Mouse (Mus musculus): ENCODE measurements around the gene Tcf7l2. TPM values are rescaled to one million over a fixed set of nuclear protein-coding genes. Genes with fewer than 3 reads are reported as not detected.

The Tcf7l2 gene
- polyA plus RNA-seq, 1 experiment from 2014 or later, result 180 TPM

DNA sequence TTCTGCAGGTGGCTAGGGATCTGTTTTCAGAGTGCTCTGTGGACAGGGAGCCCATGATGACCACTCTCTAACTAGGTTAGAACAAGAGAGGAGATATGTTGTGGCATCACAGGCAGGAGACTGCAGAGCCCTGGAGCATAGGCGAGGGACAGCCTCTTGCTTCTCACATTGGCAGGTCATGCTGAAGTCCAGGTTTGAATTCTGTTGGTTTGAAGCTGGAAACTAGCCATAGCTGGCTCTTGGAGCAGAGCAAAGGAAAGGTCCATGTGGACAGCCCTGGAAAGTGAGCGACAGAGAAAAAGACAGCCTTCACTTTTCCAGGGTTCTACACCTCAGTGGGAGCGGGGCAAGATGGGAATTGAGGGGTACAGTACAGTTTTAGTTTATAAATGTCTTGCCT lies 20.6 kb downstream of the Tcf7l2 start:
- ATAC-seq (ENCODE audit: low FRiP score, low read depth), result no peak
- Histone ChIP-seq H3K4me2 (replicated peaks) (no peak overlapping the region), H3K27me3 (no peaks in the 10 kb centered on the region), H3K9ac (no peak overlapping the region), H3K27ac (no peak overlapping the region), H3K36me3 (peaks cover 48% of the 10 kb centered on the region), H3K4me3 (no peak overlapping the region), H3K9me3 (peaks cover 5% of the 10 kb centered on the region; the same call in 1 of the 2 replicates), H3K4me1 (peaks cover 69% of the 10 kb centered on the region)
- 97% methylated on average over 3 of the region's 3 CpGs for WGBS

DNA sequence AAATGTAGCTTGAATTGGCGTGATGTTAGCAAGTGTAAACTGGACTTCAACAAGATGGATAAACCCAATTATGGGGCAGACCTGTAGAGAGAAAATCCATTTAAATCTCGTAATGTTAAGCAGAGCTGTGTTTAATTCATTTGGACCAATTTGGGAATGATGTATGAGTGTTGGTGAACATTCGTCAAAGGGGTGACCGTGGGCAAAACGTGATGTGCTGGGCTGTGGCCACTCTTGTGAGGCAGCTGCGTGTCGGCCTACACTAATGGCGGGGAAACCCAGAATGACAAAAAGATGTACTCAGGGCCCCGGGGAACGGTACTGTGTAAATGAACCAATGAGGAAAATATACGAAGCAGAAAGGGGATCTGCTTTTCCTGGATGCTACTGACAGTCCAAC lies 24.2 kb downstream of the Tcf7l2 start:
- 65% methylated on average over 11 of the region's 11 CpGs for WGBS
- Histone ChIP-seq H3K36me3 (peaks cover 44% of the 10 kb centered on the region), H3K27me3 (no peaks in the 10 kb centered on the region), H3K4me2 (replicated peaks) (no peak overlapping the region), H3K27ac (no peak overlapping the region), H3K4me3 (no peak overlapping the region), H3K4me1 (peaks cover 65% of the 10 kb centered on the region), H3K9me3 (peaks cover 5% of the 10 kb centered on the region; the same call in 1 of the 2 replicates), H3K9ac (no peak overlapping the region)
- no peak for ATAC-seq (ENCODE audit: low FRiP score, low read depth)

GRCm38 (mm10) chr19:55767104-55767503 lies 25.5 kb downstream of the Tcf7l2 start:
- Histone ChIP-seq H3K9me3 (peaks cover 4% of the 10 kb centered on the region; the same call in 1 of the 2 replicates), H3K4me2 (replicated peaks) (0 out of 2 replicates have a peak overlapping the region, but pooled peaks have one; percentile 0), H3K36me3 (peaks cover 31% of the 10 kb centered on the region), H3K4me1 (peaks cover 69% of the 10 kb centered on the region), H3K27ac (no peak overlapping the region), H3K4me3 (no peak overlapping the region), H3K27me3 (no peaks in the 10 kb centered on the region), H3K9ac (no peak overlapping the region; the same call in 1 of the 2 replicates)
- ATAC-seq (ENCODE audit: low FRiP score, low read depth), result 0 out of 2 replicates have a peak, but pooled peaks have one; percentile 2
- 43% methylated on average over 6 of the region's 6 CpGs for WGBS

DNA sequence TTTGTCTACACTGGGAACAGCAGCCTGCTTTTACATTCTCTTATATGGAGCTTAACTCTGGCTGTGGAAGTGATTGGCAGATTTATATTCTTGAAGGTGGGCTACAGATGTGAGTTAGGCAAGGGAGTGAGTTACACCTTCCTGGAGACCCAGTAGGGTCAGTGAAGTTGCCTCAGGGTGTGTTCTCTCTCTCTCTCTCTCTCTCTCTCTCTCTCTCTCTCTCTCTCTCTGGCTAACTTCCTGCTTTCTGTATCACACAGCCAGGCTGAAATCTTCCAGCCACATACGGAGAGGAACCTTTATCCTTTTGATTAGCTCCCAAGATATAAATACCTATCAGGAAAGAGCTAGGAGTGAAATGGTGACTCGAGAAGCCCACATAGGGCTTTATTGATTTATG lies 26.0 kb downstream of the Tcf7l2 start:
- H3K4me1 ChIP-seq, result peaks cover 72% of the 10 kb centered on the region
- H3K27me3 ChIP-seq, result no peaks in the 10 kb centered on the region
- peaks cover 26% of the 10 kb centered on the region for H3K36me3 ChIP-seq
- H3K4me2 ChIP-seq (replicated peaks), result 0 out of 2 replicates have a peak overlapping the region, but pooled peaks have one; percentile 0
- H3K9ac ChIP-seq, result no peak overlapping the region
- H3K27ac ChIP-seq, result no peak overlapping the region; the same call in 1 of the 2 replicates
- no peak overlapping the region for H3K4me3 ChIP-seq
- WGBS, result 15% methylated on average over 2 of the region's 2 CpGs
- H3K9me3 ChIP-seq, result no peaks in the 10 kb centered on the region
- ATAC-seq (ENCODE audit: low FRiP score, low read depth), result 0 out of 2 replicates have a peak, but pooled peaks have one; percentile 13

- Histone ChIP-seq H3K27me3 (no peaks in the 10 kb centered on the region), H3K4me3 (no peak overlapping the region), H3K4me2 (replicated peaks) (no peak overlapping the region; the same call in 1 of the 2 replicates), H3K27ac (no peak overlapping the region), H3K4me1 (peaks cover 76% of the 10 kb centered on the region), H3K9me3 (no peaks in the 10 kb centered on the region), H3K9ac (no peak overlapping the region), H3K36me3 (peaks cover 20% of the 10 kb centered on the region)
- ATAC-seq (ENCODE audit: low FRiP score, low read depth), result no peak
- 41% methylated on average over 11 of the region's 11 CpGs for WGBS
Observed at GRCm38 (mm10) chr19:55768246-55768645, 26.6 kb downstream of the Tcf7l2 start.

- no peak overlapping the region for H3K27ac ChIP-seq
- H3K9ac ChIP-seq, result no peak overlapping the region
- peaks cover 76% of the 10 kb centered on the region for H3K4me1 ChIP-seq
- no peaks in the 10 kb centered on the region for H3K27me3 ChIP-seq
- H3K36me3 ChIP-seq, result peaks cover 18% of the 10 kb centered on the region
- H3K4me2 ChIP-seq (replicated peaks), result no peak overlapping the region
- no peak for ATAC-seq (ENCODE audit: low FRiP score, low read depth)
- WGBS, result 42% methylated on average over 11 of the region's 11 CpGs
- no peak overlapping the region for H3K4me3 ChIP-seq
- H3K9me3 ChIP-seq, result no peaks in the 10 kb centered on the region
Observed at GRCm38 (mm10) chr19:55768889-55769288, 27.3 kb downstream of the Tcf7l2 start.

GRCm38 (mm10) chr19:55774334-55774733 lies 32.7 kb downstream of the Tcf7l2 start:
- 66% methylated on average over 4 of the region's 4 CpGs for WGBS
- H3K4me3 ChIP-seq, result no peak overlapping the region
- no peak for ATAC-seq (ENCODE audit: low FRiP score, low read depth)
- no peaks in the 10 kb centered on the region for H3K27me3 ChIP-seq
- peaks cover 11% of the 10 kb centered on the region for H3K36me3 ChIP-seq
- no peak overlapping the region for H3K27ac ChIP-seq
- no peak overlapping the region for H3K4me2 ChIP-seq (replicated peaks)
- H3K9me3 ChIP-seq, result no peaks in the 10 kb centered on the region
- H3K4me1 ChIP-seq, result peaks cover 64% of the 10 kb centered on the region
- H3K9ac ChIP-seq, result no peak overlapping the region

- Histone ChIP-seq H3K27ac (no peak overlapping the region), H3K36me3 (peaks cover 8% of the 10 kb centered on the region), H3K4me2 (replicated peaks) (no peak overlapping the region), H3K4me1 (peaks cover 68% of the 10 kb centered on the region), H3K9ac (no peak overlapping the region), H3K4me3 (no peak overlapping the region), H3K27me3 (no peaks in the 10 kb centered on the region), H3K9me3 (no peaks in the 10 kb centered on the region)
- no peak for ATAC-seq (ENCODE audit: low FRiP score, low read depth)
- 73% methylated on average over 7 of the region's 7 CpGs for WGBS
Observed at GRCm38 (mm10) chr19:55774824-55775223, 33.2 kb downstream of the Tcf7l2 start.

DNA sequence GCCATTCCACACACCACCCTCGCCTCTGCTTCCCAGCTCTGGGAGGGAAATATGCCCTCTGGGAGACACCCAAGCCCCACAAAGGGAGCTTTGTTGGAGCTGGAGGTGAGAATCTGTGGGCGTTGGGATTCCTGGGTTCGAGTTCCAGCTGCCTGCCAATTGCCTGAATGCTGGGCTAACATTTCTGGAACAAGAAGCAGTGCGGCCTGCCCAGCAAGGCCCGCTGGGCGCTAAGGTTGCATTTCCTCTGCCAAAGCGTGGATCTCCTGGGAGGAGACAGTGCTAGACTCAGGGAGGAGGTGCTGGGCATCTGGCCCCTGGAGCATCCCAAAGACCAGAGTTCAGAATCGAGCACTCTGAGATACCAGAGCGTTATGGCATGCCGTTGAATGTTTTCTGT lies 38.3 kb downstream of the Tcf7l2 start:
- no peak overlapping the region for H3K4me3 ChIP-seq
- 72% methylated on average over 10 of the region's 10 CpGs for WGBS
- no peak overlapping the region for H3K4me2 ChIP-seq (replicated peaks)
- peaks cover 79% of the 10 kb centered on the region for H3K4me1 ChIP-seq
- no peak for ATAC-seq (ENCODE audit: low FRiP score, low read depth)
- no peak overlapping the region for H3K9ac ChIP-seq
- no peaks in the 10 kb centered on the region for H3K27me3 ChIP-seq
- no peak overlapping the region for H3K27ac ChIP-seq
- no peaks in the 10 kb centered on the region for H3K9me3 ChIP-seq
- H3K36me3 ChIP-seq, result peaks cover 33% of the 10 kb centered on the region

DNA sequence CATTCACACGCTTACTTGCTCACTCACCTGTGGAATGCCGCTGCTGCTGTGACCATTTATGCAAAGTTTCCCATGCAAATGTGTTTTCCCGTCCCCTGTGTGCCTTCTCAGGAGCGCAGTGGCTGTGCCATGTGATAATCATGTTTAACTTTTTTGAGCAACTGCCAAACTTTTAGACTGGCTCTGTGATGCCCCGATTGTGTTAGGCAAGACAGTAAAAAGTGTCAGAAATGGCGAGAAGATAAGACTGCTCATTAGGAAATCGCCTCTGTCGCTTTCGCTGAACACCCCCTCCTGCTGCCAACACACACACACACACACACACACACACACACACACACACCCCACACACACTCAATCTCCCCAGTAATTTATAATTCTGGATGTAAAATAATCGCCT lies 39.5 kb downstream of the Tcf7l2 start:
- peaks cover 38% of the 10 kb centered on the region for H3K36me3 ChIP-seq
- H3K4me2 ChIP-seq (replicated peaks), result no peak overlapping the region
- H3K4me3 ChIP-seq, result no peak overlapping the region
- 75% methylated on average over 10 of the region's 10 CpGs for WGBS
- H3K9me3 ChIP-seq, result no peaks in the 10 kb centered on the region
- H3K27me3 ChIP-seq, result no peaks in the 10 kb centered on the region
- H3K4me1 ChIP-seq, result peaks cover 83% of the 10 kb centered on the region
- no peak overlapping the region for H3K9ac ChIP-seq
- ATAC-seq (ENCODE audit: low FRiP score, low read depth), result no peak
- no peak overlapping the region for H3K27ac ChIP-seq

- Histone ChIP-seq H3K4me2 (replicated peaks) (no peak overlapping the region), H3K27ac (no peak overlapping the region), H3K27me3 (no peaks in the 10 kb centered on the region), H3K9ac (no peak overlapping the region; the same call in 1 of the 2 replicates), H3K4me3 (no peak overlapping the region), H3K36me3 (peaks cover 43% of the 10 kb centered on the region), H3K9me3 (no peaks in the 10 kb centered on the region), H3K4me1 (peaks cover 83% of the 10 kb centered on the region)
- WGBS, result 60% methylated on average over 8 of the region's 8 CpGs
- ATAC-seq (ENCODE audit: low FRiP score, low read depth), result no peak
Observed at GRCm38 (mm10) chr19:55781681-55782080, 40.1 kb downstream of the Tcf7l2 start.

DNA sequence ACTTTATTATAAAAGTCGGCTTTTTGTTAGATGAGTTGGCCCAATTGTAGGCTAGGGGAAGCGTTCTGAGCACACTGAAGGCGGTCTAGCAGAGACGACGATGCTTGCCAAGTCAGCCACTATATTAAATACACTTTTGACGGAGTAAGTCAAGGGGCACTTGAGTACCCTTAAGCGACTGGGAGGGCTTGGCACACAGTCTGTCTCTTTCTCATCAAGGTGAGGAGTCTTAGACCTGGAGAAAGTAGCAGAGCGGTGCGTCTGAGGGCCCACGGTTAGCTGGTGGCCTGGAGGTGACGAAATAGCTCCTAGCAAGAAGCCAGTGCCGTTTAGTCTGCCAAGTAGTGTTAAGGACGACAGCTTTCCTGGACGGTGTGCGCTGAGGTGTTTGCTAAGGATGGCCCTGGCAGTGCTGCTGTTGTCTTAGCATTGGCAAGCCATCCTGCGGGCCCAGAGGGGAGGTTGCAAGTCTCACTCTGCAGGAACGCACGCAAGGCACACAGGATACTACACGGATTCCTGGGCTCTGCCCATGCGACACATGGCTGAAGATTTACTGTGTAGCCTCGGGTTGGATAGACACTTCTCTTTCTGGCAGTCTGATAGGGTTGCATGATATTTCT lies 43.3 kb downstream of the Tcf7l2 start:
- Histone ChIP-seq H3K4me3 (no peak overlapping the region), H3K27ac (peak overlapping the region; percentile 33; the same call in 1 of the 2 replicates), H3K27me3 (no peaks in the 10 kb centered on the region), H3K36me3 (peaks cover 50% of the 10 kb centered on the region), H3K4me2 (replicated peaks) (no peak overlapping the region), H3K9me3 (no peaks in the 10 kb centered on the region), H3K9ac (no peak overlapping the region), H3K4me1 (peaks cover 70% of the 10 kb centered on the region)
- no peak for ATAC-seq (ENCODE audit: low FRiP score, low read depth)
- 80% methylated on average over 21 of the region's 21 CpGs for WGBS

- Histone ChIP-seq H3K27ac (no peak overlapping the region), H3K9ac (no peak overlapping the region), H3K4me2 (replicated peaks) (no peak overlapping the region), H3K4me1 (peaks cover 71% of the 10 kb centered on the region), H3K9me3 (no peaks in the 10 kb centered on the region), H3K4me3 (no peak overlapping the region), H3K27me3 (no peaks in the 10 kb centered on the region), H3K36me3 (peaks cover 42% of the 10 kb centered on the region)
- no peak for ATAC-seq (ENCODE audit: low FRiP score, low read depth)
- WGBS, result 83% methylated on average over 13 of the region's 13 CpGs
Observed at GRCm38 (mm10) chr19:55787420-55787819, 45.8 kb downstream of the Tcf7l2 start.
